Mouse (Mus musculus): ENCODE results near the gene Ifnar2.

DNA sequence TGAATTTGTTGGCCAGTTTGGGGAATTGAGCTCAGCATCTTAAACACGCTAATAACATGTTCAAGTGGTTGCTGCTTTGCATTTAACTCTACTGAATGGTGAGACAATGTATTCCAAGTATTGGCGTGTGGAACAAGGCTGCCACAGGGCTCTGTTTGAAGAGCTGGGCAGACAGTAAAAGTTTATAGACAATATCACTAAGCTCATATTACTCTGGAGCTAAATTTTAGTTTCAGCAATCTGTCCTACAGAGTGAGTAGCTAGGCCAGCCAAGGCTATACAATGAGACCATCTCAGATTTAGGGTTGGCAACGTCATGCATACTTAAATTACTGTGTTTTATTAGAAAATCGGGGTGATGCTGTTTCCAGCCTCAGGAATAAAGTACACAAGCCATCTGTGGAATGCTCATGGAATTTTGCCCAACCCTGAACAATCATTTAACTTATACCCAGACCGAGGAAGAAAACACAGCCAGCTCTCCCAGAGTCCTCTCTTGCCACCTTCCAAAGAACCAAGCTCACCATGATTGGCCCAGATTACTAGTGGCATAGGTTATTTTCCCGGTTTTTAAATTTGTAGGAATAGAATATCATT, 29.1 kb downstream of the Ifnar2 start:
- TF ChIP-seq POLR2A (IDR thresholded peaks at IDR 0.05; ENCODE audit: control insufficient read depth, low read depth, low read length), result no peak
- no peak for TF ChIP-seq CTCF (IDR thresholded peaks at IDR 0.05; ENCODE audit: control insufficient read depth, insufficient read depth, insufficient replicate concordance, low read depth, low read length)

Data from testis, adult 2 months (tissue).